In the genomic region with DNA sequence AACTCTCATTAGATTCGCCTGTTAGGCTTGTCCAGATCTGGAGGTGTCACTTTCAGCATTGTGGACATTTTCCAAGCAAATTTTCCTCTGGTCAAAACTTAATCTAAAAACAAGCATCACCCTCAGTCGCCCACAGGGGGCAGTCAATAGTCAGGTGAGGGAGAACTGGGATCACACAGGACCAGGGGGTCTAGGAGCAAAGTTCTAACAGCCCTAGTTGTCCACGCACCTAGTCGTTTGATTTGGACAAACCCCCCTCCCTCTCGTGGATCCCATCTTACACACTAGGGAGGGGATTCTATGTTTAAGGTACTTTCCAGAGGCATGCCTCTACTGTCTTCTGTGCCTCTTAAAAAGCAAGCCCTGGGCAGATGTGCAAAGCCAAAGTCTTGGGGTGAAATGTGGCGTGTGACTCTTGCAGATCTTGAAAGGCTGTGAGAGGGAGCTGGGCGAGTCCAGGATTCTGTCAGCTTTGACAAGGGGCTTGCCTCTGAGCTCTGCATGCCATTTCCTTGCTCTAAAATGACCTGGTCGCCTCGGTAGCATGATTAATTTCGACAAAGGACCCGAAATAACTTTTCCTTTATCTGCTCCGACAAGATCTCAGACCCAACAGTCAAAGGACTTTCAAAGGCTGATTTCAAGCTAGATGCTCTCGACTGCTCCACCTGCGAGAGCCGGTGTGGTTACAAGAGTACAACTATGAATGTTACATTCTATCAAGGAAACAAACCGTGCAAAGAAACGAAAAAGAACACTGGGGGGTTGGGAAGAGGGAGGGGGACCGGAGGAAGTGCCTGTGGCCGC, we compare ENCODE assay signal across 8 mouse cellular contexts. TPM values are rescaled to one million over a fixed set of nuclear protein-coding genes. Genes with fewer than 3 reads are reported as not detected.
DNase-seq lines count a peak whose midpoint lies in the region; ATAC-seq and TF ChIP-seq lines count a peak whose summit lies in the region.

No protein-coding gene starts in this region.

- TF ChIP-seq CTCF in hindbrain, postnatal 0 days (IDR thresholded peaks at IDR 0.05; ENCODE audit: low read depth): peak; percentile 70

- H3K4me1 ChIP-seq in forebrain, embryonic 10.5 days: peaks cover 40% of the 10 kb centered on the region
- H3K4me1 ChIP-seq in hindbrain, postnatal 0 days (ENCODE audit: insufficient read depth, low read length): no peaks in the 10 kb centered on the region
- peaks cover 63% of the 10 kb centered on the region for H3K4me1 ChIP-seq in liver, embryonic 15.5 days (replicated peaks)
- H3K4me1 ChIP-seq in neural tube, embryonic 13.5 days (replicated peaks): peaks cover 31% of the 10 kb centered on the region

- H3K9me3 ChIP-seq in forebrain, embryonic 10.5 days: no peaks in the 10 kb centered on the region
- no peaks in the 10 kb centered on the region for H3K9me3 ChIP-seq in hindbrain, postnatal 0 days (ENCODE audit: low read length)
- no peaks in the 10 kb centered on the region for H3K9me3 ChIP-seq in liver, embryonic 15.5 days (replicated peaks)
- H3K9me3 ChIP-seq in neural tube, embryonic 13.5 days: no peaks in the 10 kb centered on the region

- WGBS in forebrain, embryonic 10.5 days: 4% methylated on average over 19 of the region's 19 CpGs
- 3% methylated on average over 19 of the region's 19 CpGs for WGBS in hindbrain, postnatal 0 days
- under 1% methylated on average over 19 of the region's 19 CpGs for WGBS in liver, embryonic 15.5 days (ENCODE audit: insufficient replicate concordance)
- 3% methylated on average over 19 of the region's 19 CpGs for WGBS in neural tube, embryonic 13.5 days

- H3K4me3 ChIP-seq in forebrain, embryonic 10.5 days: peak overlapping the region; percentile 74
- peak overlapping the region; percentile 66 for H3K4me3 ChIP-seq in hindbrain, postnatal 0 days (ENCODE audit: low read length)
- H3K4me3 ChIP-seq in liver, embryonic 15.5 days (replicated peaks): peak overlapping the region; percentile 75
- peak overlapping the region; percentile 62 for H3K4me3 ChIP-seq in neural tube, embryonic 13.5 days

- H3K9ac ChIP-seq in hindbrain, postnatal 0 days (replicated peaks; ENCODE audit: low read length): peak overlapping the region; percentile 44
- H3K9ac ChIP-seq in liver, embryonic 15.5 days: peak overlapping the region; percentile 74
- peak overlapping the region; percentile 56; the same call in 1 of the 2 replicates for H3K9ac ChIP-seq in neural tube, embryonic 13.5 days

- ATAC-seq in hindbrain, postnatal 0 days: no peak
- ATAC-seq in liver, embryonic 15.5 days (ENCODE audit: insufficient read depth): no peak
- no peak for ATAC-seq in neural tube, embryonic 13.5 days (ENCODE audit: low read depth)

- no peak overlapping the region; the same call in 1 of the 2 replicates for H3K27ac ChIP-seq in forebrain, embryonic 10.5 days
- H3K27ac ChIP-seq in hindbrain, postnatal 0 days: no peak overlapping the region
- peak overlapping the region; percentile 25 for H3K27ac ChIP-seq in liver, embryonic 15.5 days (replicated peaks)
- H3K27ac ChIP-seq in neural tube, embryonic 13.5 days (replicated peaks): no peak overlapping the region

- peak; percentile 22 for DNase-seq in ovary, postnatal 36 days (ENCODE audit: low spot score)
- DNase-seq in ovary, postnatal 14 days (ENCODE audit: low spot score): no peak
- peak; percentile 51 for DNase-seq in c-Kit-negative CD71-positive TER-119-positive erythroid progenitor cells, embryonic 14.5 days (ENCODE audit: low read depth, low spot score)
- peak; percentile 50 for DNase-seq in forebrain, embryonic 10.5 days (ENCODE audit: extremely low spot score, low spot score)
- peak; percentile 62 for DNase-seq in hindbrain, postnatal 0 days (ENCODE audit: low spot score)
- DNase-seq in thymus, postnatal 14 days: peak; percentile 86

- H3K4me2 ChIP-seq in hindbrain, postnatal 0 days (ENCODE audit: low read depth, low read length): peak overlapping the region; percentile 100
- H3K4me2 ChIP-seq in liver, embryonic 15.5 days: peak overlapping the region; percentile 100
- peak overlapping the region; percentile 96 for H3K4me2 ChIP-seq in neural tube, embryonic 13.5 days

- H3K27me3 ChIP-seq in forebrain, embryonic 10.5 days (ENCODE audit: poor library complexity, severe bottlenecking): peaks cover 71% of the 10 kb centered on the region
- peaks cover 3% of the 10 kb centered on the region; the same call in 1 of the 2 replicates for H3K27me3 ChIP-seq in hindbrain, postnatal 0 days (ENCODE audit: insufficient read depth, low read length)
- H3K27me3 ChIP-seq in liver, embryonic 15.5 days: peaks cover 40% of the 10 kb centered on the region
- peaks cover 47% of the 10 kb centered on the region for H3K27me3 ChIP-seq in neural tube, embryonic 13.5 days

- H3K36me3 ChIP-seq in forebrain, embryonic 10.5 days (replicated peaks): peaks cover 10% of the 10 kb centered on the region; the same call in 1 of the 2 replicates
- H3K36me3 ChIP-seq in hindbrain, postnatal 0 days (ENCODE audit: insufficient read depth, low read length): no peaks in the 10 kb centered on the region
- 0 out of 2 replicates have a peak, but pooled peaks cover 3% of the 10 kb centered on the region for H3K36me3 ChIP-seq in liver, embryonic 15.5 days (replicated peaks)
- no peaks in the 10 kb centered on the region for H3K36me3 ChIP-seq in neural tube, embryonic 13.5 days

RNA-seq across cellular contexts. Expression of gene Myb, which starts 2.5 kb away (rescaled TPM):
- polyA plus RNA-seq in forebrain, embryonic 10.5 days (2016; fragmentation: Nextera tagmentation; extraction: Ambion mirVana): 4.9 and 5.3 TPM in 2 replicates
- 3.3 and 4.0 TPM in 2 replicates for total RNA-seq in hindbrain, postnatal 0 days (2014; rRNA removed)
- polyA plus RNA-seq in hindbrain, postnatal 0 days (2015; fragmentation: Nextera tagmentation; extraction: Ambion mirVana): 2.0 and 2.2 TPM in 2 replicates
- 9.1 and 9.7 TPM in 2 replicates for polyA plus RNA-seq in liver, embryonic 15.5 days (2015; fragmentation: Nextera tagmentation; extraction: Ambion mirVana)
- 0.87 and 1.1 TPM in 2 replicates for polyA plus RNA-seq in neural tube, embryonic 13.5 days (2015; fragmentation: Nextera tagmentation; extraction: Ambion mirVana)
